Mouse (Mus musculus) splenic B cell, adult 2 months (primary cell): ENCODE measurements at regions not wholly inside any gene's neighbourhood (a gene's known extent, or its start where the extent isn't known, plus 50 kb on each side); places are given as distances from the start of the nearest gene placed in this dataset.
A peak's percentile ranks its signal among the peaks of the same experiment; 100 is the strongest.

Experiments used
- DNase-seq: peaks from one replicate; pipeline ENCODE4 v3.0.0-alpha.2; 2011; ENCODE audit warnings: low read depth, low spot score
- H3K27me3 ChIP-seq: 2 replicates; pipeline ENCODE4 v1.6.1; 2012; ENCODE audit warnings: mild to moderate bottlenecking, low read length, moderate library complexity, mixed read lengths; ENCODE audit not compliant: control insufficient read depth, poor library complexity, insufficient read depth, severe bottlenecking
- H3K36me3 ChIP-seq: 2 replicates; pipeline ENCODE4 v1.6.1; 2012; ENCODE audit warnings: mild to moderate bottlenecking, low read length, moderate library complexity, mixed read lengths; ENCODE audit not compliant: control insufficient read depth, poor library complexity, insufficient read depth, severe bottlenecking

DNA sequence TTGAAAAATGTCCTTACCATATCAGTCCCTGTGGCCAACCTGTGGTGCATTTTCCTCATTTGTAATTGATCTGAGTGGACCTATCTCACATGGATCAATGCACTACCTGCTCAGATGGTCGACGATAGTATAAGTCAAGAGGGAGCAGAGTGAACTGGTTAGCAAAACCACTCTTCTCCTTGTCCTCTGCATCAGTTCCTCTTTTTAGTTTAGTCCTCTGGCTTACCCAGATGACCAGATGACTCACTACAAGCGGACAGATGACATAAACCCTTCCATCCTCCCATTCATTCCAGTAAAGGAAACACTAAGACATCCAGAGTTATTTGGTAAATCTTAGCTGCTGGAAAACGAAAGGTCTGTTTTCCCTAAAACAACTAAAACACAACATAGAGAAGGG is 509.6 kb upstream of the Klhl1 start:
- no peak for DNase-seq
- no peaks in the 10 kb centered on the region for H3K27me3 ChIP-seq
- H3K36me3 ChIP-seq, result no peaks in the 10 kb centered on the region

DNA sequence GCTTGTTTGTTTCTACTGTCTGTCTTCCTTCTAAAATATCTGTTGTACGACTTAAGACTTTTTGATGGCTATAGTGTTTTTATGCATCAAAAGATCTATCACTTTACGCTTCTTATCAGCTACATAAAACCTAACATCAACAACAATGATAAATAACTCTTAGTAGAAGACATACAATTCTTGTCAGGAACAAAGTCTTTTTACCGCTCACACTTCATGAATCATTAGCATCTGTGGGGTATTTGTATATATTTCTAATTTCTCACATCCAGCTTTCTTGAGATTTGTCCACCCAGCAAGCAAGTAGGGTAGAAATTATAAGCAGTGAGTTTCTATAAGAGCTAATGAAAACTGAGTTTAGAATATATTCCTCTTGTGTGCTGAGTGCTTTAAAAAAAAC is 487.4 kb upstream of the Klhl1 start:
- H3K27me3 ChIP-seq, result no peaks in the 10 kb centered on the region
- no peak for DNase-seq
- H3K36me3 ChIP-seq, result no peaks in the 10 kb centered on the region

DNA sequence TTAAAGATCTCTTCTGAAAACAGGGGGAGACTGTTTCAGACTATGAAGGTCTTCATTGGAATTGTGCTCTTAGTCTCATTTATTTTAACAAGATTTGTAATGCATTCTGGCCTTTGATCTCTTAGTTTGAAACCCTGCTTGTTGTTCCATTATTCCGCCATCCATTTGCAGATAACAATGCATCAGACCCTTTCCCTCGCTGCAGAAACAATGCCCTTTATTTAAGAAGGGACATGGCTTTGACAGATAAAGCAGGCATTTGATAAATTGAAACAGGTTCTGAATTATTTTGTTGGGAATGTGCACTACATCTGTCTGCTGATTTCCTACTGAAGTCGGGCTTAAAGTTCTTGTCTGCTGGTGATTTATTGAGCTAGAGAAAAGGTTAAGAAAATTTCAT is 476.2 kb upstream of the Klhl1 start:
- H3K36me3 ChIP-seq, result no peaks in the 10 kb centered on the region
- H3K27me3 ChIP-seq, result no peaks in the 10 kb centered on the region
- DNase-seq, result no peak

DNA sequence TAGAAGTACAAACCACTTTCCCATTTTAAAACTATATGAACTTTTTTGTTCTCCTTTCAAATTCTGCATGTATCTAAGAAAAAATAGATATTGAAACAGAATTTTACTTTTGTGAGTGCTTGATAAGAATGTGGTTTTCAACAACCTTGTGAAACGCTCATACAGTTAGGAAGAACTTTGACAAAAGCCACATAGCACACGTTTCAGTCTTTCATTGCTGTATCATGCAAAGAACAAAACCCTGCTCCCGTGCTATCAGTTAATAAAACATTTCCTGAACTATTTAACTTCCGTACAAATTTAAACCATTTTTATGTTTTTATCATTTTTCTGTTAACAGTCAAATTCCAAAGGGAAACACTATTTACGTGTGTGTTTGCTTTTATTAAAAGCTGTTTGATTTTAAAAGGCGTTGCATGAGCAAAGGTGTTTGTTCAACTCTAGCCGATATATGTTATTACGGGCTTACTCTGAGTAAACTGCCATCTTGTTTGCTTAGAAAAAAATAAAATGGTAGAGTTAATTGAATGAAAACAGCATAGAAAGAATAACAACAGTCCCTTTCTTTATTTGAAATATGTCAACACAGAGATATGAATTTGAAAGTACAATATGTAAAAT is 471.8 kb upstream of the Klhl1 start:
- H3K36me3 ChIP-seq, result no peaks in the 10 kb centered on the region
- no peak for DNase-seq
- H3K27me3 ChIP-seq, result no peaks in the 10 kb centered on the region

DNA sequence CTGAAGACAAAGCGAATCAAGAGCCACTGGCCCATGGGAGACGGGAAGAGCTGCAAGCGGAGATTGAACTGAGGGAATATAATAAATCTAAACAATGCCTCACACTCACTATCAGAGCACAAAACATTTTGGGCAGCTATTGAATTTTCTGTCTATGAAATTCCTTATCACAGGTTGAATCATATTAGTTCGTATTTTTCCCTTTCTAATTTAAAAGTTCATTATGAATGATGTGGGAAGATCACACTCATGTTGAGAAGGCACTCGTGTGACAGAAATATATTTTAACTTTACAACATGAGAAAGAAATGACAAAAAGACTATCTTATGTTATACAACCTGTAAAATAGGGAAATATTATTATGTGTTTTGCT is 444.2 kb upstream of the Klhl1 start:
- no peak for DNase-seq
- Histone ChIP-seq H3K36me3 (no peaks in the 10 kb centered on the region), H3K27me3 (no peaks in the 10 kb centered on the region)

DNA sequence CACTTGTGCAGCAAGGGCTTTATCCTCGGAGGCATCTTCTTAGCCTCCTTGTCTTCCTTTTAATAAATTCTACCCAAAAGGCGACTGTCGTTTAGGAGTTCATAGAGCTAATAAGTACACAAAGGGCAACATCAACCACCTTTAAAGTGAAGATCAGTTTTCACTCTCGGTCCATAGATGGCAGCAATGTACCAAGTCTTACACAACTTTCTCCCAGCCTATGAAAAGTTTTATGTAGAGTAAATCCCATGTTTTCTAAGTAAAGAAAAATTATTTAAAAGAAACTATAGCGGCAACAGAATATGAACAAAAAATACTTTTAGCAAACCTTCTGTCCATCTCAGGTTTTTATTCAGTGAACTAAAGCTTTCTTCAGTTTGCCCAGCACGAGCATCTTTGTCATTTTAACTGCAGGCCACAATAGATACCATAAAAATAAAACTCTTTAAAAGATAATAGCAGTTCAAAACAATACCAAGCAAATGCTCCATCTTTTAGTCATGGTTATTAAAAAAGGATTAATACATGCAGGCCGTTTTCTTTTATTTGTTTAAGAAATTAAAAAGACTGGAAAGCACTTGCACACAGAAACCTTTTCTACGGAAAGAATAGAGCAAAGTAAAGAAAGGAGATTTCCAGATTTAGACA is 443.6 kb upstream of the Klhl1 start:
- no peaks in the 10 kb centered on the region for H3K36me3 ChIP-seq
- H3K27me3 ChIP-seq, result no peaks in the 10 kb centered on the region
- DNase-seq, result no peak

DNA sequence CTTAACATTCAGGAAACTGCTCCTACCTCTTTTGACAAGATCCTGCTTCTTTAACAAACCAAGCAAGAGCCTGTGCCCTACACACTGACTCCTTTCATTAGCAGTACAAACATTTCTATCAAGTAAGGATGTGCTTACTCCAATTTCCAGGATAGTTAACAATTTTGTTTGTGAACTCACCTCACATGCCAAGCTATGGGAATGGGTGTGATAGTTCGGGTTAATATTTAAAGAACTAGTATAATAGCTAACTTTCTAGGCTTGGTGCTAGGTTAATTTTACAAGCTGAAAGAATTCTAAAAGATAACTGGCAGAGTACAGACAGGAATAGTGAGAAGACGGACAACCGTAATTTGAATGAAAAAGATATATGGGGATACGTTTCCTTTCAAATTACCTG is 437.2 kb upstream of the Klhl1 start:
- Histone ChIP-seq H3K36me3 (no peaks in the 10 kb centered on the region), H3K27me3 (no peaks in the 10 kb centered on the region)
- no peak for DNase-seq

DNA sequence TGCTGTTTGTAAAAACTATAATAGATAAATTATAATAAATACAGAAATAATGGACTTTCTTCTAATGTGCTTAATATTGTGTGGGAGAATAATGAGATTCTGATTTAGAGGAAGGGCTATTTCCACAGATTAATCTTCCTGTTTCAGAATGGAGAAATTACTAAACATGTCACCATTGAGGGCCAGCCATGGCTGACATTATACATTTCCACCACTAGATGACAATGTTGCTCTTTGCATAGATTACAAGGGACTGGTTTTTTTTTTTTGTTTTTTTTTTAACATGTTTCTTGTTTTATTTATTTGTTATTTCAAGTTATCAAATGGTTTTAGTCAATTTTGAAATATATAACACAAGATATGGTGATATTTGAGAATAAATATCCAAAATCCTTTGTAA is 435.6 kb upstream of the Klhl1 start:
- H3K36me3 ChIP-seq, result no peaks in the 10 kb centered on the region
- H3K27me3 ChIP-seq, result no peaks in the 10 kb centered on the region
- DNase-seq, result no peak

DNA sequence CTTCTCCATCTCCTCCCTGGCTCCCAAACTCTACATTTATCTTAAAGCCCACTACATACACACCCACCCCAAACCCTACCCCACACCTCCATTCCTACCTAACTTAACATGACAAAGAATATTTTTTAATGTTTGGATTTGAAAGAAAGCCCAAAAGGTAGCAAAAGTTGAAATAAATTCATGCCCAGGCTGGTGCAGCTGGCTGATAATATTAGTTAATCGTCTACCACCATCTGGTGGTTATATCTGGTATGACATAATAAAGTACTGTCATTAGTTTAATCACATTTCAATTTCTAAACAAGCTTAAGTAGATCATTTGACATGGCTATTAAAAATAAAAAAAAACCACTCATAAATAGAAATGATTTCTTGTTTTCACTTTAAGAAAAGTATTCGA is 389.8 kb upstream of the Klhl1 start:
- Histone ChIP-seq H3K27me3 (no peaks in the 10 kb centered on the region), H3K36me3 (no peaks in the 10 kb centered on the region)
- DNase-seq, result peak; percentile 2

DNA sequence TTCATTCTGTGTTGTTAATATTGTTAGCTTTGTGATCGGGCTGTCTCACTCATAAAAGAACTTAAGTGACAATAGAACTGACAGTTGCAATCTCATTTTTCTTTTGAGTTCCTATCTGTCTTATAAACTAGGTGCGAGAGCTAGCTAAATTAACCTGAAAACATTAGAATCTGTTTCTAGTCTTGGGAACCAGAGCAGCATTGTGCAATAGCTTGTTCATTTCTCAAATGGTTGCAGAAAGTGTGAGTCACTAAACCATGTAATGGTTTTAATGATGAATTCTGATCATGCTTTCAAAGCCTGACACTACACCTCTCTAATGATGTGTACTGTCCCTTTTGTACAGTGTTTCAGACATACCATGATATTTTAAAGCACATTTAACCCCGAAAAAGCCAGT is 360.8 kb upstream of the Klhl1 start:
- DNase-seq, result no peak
- no peaks in the 10 kb centered on the region for H3K36me3 ChIP-seq

DNA sequence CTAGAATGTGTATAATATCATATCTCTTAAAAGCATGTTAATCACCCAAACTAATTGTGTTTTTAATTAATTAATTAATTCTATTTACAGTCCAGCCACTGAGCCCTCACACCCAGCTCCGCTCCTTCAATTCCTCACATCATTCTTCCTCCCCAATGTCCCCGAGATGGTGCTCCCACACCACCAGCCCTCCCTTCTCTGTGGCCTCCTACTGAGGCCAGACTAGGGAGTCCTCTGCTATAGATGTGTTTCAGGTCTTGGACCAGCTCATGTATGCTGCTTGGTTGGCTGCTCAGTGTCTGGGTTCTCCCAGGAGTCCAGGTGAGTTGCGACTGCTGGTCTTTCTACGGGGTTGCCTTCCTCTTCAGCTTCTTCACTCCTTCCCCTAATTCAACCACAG is 353.1 kb upstream of the Klhl1 start:
- H3K36me3 ChIP-seq, result no peaks in the 10 kb centered on the region
- no peaks in the 10 kb centered on the region for H3K27me3 ChIP-seq
- no peak for DNase-seq

More for the DNA sequence above, 360.8 kb upstream of the Klhl1 start:
- H3K27me3 ChIP-seq, result no peaks in the 10 kb centered on the region

DNA sequence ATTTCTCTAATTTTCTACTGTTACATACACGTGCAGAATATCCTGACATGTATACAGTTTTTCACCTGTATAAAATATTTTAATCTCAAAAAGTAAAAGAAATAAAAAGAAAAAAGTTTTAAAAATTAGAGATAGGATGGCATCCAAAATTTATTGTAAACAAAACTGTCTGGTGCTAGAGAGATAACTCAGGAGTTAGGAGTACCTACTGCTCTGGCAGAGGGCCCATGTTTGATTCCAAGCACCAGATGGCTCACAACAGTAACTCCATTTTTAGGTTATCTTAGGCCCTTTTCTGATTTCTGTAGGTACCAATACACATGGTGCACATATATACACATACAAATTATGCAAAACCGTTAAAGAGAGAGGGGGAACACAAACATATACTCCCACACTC is 320.0 kb upstream of the Klhl1 start:
- DNase-seq, result no peak
- no peaks in the 10 kb centered on the region for H3K36me3 ChIP-seq
- no peaks in the 10 kb centered on the region for H3K27me3 ChIP-seq

DNA sequence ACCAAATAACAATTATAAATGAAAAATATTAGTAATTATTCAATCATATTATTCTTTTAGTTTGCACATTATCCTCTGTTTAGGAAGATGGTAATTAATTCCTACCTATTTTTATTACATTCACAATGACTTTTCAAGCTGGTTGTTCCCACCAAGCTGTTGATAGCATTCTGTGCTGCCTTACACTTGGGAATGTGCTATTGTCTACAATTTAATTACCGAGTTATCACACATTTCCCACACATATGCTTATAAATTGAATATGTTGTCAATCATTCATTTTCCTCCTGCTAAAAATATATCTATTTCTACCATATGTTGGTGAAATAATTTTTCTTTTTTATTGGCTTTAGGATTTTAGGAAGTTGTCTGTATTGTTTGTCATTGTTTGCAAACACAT is 306.2 kb upstream of the Klhl1 start:
- Histone ChIP-seq H3K36me3 (no peaks in the 10 kb centered on the region), H3K27me3 (no peaks in the 10 kb centered on the region)
- DNase-seq, result no peak

DNA sequence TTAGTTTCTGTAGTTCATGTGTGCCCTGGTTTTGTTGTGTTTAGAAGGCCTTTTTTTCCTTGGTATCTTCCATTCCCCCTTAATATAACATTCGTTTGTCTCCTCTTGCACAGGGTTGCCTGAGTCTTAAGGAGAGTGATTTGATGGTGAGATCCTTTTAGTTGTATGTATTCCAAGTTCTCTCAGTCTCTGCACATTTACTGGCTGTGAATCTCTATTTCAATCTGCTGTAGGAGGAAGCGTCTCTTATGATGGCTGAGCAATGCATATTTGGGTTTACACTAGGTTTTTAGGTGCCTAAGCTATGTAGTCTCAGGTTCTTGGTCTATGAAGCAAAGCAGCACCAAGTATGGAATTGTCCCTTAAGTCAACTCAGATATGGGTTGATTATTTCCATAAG is 296.8 kb upstream of the Klhl1 start:
- no peak for DNase-seq
- Histone ChIP-seq H3K27me3 (no peaks in the 10 kb centered on the region), H3K36me3 (no peaks in the 10 kb centered on the region)

DNA sequence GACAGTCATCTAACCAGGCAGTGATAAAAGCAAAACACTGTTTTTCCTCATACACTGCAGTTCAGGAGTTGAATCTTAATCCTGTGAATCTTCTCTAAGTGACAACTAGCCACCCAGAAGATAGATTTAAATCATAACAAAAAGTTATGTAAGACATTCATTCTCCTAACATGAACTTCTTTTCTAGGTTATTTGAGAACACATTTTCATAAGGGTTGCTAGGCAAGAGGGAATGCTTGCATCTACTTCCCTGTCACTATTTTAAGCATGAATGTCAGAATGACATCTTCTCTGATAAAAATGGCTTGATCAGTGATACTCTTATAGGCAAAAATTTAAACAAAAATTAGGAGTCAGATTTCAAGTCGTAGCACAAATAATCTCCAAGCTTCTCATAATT is 286.4 kb upstream of the Klhl1 start:
- DNase-seq, result no peak
- H3K36me3 ChIP-seq, result no peaks in the 10 kb centered on the region
- H3K27me3 ChIP-seq, result no peaks in the 10 kb centered on the region

DNA sequence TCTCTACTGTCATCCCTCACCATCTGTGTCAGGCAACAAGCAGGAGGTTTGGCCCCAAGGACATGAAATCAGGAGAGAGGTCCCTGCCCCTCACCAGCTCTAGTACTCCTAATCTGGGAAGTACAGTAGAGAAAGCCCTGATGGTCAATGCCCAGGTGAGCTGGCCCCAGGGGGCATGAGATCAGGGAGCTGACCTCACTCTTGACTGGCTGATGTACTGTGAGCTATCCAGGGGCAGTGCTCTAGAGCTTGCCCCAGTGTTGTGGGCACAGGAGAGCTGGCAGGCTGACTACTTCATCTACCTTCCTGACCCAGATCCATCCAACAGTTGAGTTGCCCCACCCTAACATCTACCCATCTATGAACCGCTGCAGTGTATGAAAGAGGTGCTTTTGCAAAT is 275.9 kb upstream of the Klhl1 start:
- no peak for DNase-seq
- no peaks in the 10 kb centered on the region for H3K36me3 ChIP-seq
- H3K27me3 ChIP-seq, result no peaks in the 10 kb centered on the region
